15 mouse cellular contexts compared by ENCODE assay signal in genomic region chr10:5504761-5505160, GRCm38 (mm10).
"Had no signal": no experiment of that assay in that cellular context is flagged by ENCODE, and none has a peak within 500 bp of the region (broad histone marks: within the 10 kb centered on the region; RNA-seq: fewer than 3 reads in every experiment).

No protein-coding gene starts in this region.

- H3K9ac ChIP-seq: limb, embryonic 15.5 days; liver, embryonic 13.5 days; liver, postnatal 0 days; lung, embryonic 15.5 days; midbrain, embryonic 15.5 days had no signal

- H3K27me3 ChIP-seq: limb, embryonic 15.5 days; liver, embryonic 13.5 days; lung, embryonic 15.5 days; megakaryocyte, embryonic 14.5 days; midbrain, embryonic 15.5 days had no signal

- ATAC-seq: liver, postnatal 0 days; midbrain, embryonic 15.5 days had no signal

- H3K27ac ChIP-seq: layer of hippocampus, adult 2 months; limb, embryonic 15.5 days; liver, embryonic 13.5 days; lung, embryonic 15.5 days; macrophage; midbrain, embryonic 15.5 days; stomach, postnatal 0 days had no signal

- H3K9me3 ChIP-seq: limb, embryonic 15.5 days; liver, embryonic 13.5 days; lung, embryonic 15.5 days; megakaryocyte, embryonic 14.5 days; midbrain, embryonic 15.5 days had no signal

- H3K4me2 ChIP-seq: limb, embryonic 15.5 days; liver, embryonic 13.5 days; lung, embryonic 15.5 days; midbrain, embryonic 11.5 days; midbrain, embryonic 15.5 days had no signal

- H3K4me1 ChIP-seq: limb, embryonic 15.5 days; liver, embryonic 13.5 days; lung, embryonic 15.5 days; midbrain, embryonic 15.5 days had no signal

- H3K4me3 ChIP-seq: layer of hippocampus, adult 2 months; limb, embryonic 15.5 days; liver, embryonic 13.5 days; lung, embryonic 15.5 days; megakaryocyte, embryonic 14.5 days; midbrain, embryonic 15.5 days had no signal

- H3K36me3 ChIP-seq: limb, embryonic 15.5 days; liver, embryonic 13.5 days; lung, embryonic 15.5 days; midbrain, embryonic 15.5 days had no signal

- DNase-seq: kidney, postnatal 10 days; kidney, postnatal 4 days; liver, embryonic 13.5 days; liver, postnatal 0 days; lung, postnatal 14 days; right cerebral cortex, postnatal 14 days; thymus, postnatal 4 days had no signal
